Mouse (Mus musculus): ENCODE measurements around the gene Kif11. TPM values are rescaled to one million over a fixed set of nuclear protein-coding genes. Genes with fewer than 3 reads are reported as not detected.

Kif11 gene
- total RNA-seq (2014; rRNA removed) (0.55 and 1.7 TPM in 2 replicates), polyA plus RNA-seq (2012; rRNA removed) (0.11 and 0.19 TPM in 2 replicates)

DNA sequence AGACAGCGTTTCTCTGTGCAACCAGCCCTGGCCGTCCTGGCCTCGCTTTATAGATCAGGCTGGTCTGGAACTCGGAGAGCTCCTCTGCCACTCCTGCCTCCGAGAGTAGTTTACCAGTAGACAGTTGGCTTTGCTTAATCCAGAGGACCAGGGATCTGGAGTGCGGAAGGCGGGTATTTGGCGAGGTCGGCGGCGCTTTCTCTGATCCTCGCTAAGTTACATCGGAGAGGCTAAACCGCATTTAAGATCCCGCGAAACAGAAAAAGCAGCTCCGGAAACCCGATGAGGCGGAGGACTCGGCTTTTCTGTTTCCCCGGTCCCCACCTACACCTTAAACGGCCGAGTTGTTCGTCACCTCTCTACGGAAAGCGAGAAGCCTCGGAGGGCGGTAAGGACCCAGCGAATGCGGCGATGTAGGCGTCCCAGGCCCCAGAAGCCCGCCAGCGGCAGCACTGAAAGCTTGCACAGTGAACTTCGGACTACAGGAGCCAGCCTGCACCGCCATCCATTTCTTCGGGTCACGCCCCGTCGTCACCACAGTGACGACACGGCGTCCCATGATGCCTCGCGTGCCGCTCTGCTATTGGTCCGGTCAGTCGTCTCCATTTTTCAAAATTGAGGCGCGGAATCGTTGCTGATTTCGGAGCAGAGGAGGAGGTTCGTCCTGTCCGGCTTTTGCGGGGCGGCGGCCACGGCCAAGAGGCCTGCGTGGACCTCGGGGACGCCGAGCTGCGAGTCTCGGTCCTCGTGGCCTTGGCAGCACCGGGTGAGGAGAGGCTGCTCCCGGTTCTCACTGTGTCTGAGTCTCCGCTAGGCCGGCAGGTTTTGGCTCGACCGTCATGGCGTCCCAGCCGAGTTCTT is at the start of gene Kif11:
Kif11 (plus strand) TSS at position 649 of the 861 bp plus-strand sequence.
- H3K27me3 ChIP-seq (ENCODE audit: control insufficient read depth, insufficient read depth, low read length) = no peaks in the 10 kb centered on the region
- H3K79me2 ChIP-seq (ENCODE audit: control insufficient read depth, insufficient read depth, low read length) = peaks cover 3% of the 10 kb centered on the region; the same call in 1 of the 2 replicates
- H3K36me3 ChIP-seq (ENCODE audit: control insufficient read depth, insufficient read depth, low read length) = no peaks in the 10 kb centered on the region
- peak within 1 kb of the TSS; percentile 67 for H3K9ac ChIP-seq (ENCODE audit: low read depth, low read length)
- peak within 1 kb of the TSS; percentile 72 for H3K27ac ChIP-seq (replicated peaks; ENCODE audit: insufficient read depth, low read depth, low read length)
- WGBS = under 1% methylated on average over 73 of the region's 73 CpGs
- peak within 1 kb of the TSS; percentile 84 for H3K4me3 ChIP-seq (ENCODE audit: insufficient read depth, low read depth, low read length)
- peaks cover 3% of the 10 kb centered on the region; the same call in 1 of the 2 replicates for H3K4me1 ChIP-seq (ENCODE audit: control insufficient read depth, insufficient read depth, low read length)
- TF ChIP-seq CTCF (IDR thresholded peaks at IDR 0.05; ENCODE audit: low read depth, low read length) (no peak), POLR2A (IDR thresholded peaks at IDR 0.05; ENCODE audit: extremely low read depth, insufficient read depth, low read length) (peak; percentile 76)
- DNase-seq (ENCODE audit: extremely low read depth, low read depth, low spot score) = peak; percentile 88

DNA sequence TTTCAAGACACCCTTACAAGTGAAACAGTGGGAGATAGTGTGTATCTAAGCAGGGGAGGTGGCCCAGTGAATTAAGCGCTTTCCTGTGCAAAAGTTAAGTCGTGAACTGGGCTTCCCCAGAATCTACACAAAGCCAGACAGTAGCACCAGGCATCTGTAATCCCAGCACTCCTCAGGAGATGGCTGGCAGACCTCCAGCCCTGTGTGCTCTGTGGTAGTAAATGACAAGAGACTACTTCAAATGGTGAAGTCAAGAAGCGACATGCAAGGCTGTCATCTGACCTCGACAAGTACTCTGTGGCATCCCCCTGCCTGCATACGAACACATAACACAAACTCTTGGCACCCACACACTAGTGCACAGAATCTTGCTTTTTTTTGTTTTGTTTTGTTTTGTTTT is 49.0 kb upstream of the Kif11 start:
- TF ChIP-seq CTCF (IDR thresholded peaks at IDR 0.05; ENCODE audit: low read depth, low read length) = no peak
- no peak for TF ChIP-seq POLR2A (IDR thresholded peaks at IDR 0.05; ENCODE audit: extremely low read depth, insufficient read depth, low read length)
- Histone ChIP-seq H3K4me1 (ENCODE audit: control insufficient read depth, insufficient read depth, low read length) (no peaks in the 10 kb centered on the region), H3K36me3 (ENCODE audit: control insufficient read depth, insufficient read depth, low read length) (peaks cover 34% of the 10 kb centered on the region), H3K9ac (ENCODE audit: low read depth, low read length) (no peak overlapping the region), H3K27ac (replicated peaks; ENCODE audit: insufficient read depth, low read depth, low read length) (no peak overlapping the region), H3K79me2 (ENCODE audit: control insufficient read depth, insufficient read depth, low read length) (peaks cover 2% of the 10 kb centered on the region; the same call in 1 of the 2 replicates), H3K4me3 (ENCODE audit: insufficient read depth, low read depth, low read length) (no peak overlapping the region), H3K27me3 (ENCODE audit: control insufficient read depth, insufficient read depth, low read length) (no peaks in the 10 kb centered on the region)
- no peak for DNase-seq (ENCODE audit: extremely low read depth, low read depth, low spot score)
- WGBS = 89% methylated on average over 5 of the region's 5 CpGs

DNA sequence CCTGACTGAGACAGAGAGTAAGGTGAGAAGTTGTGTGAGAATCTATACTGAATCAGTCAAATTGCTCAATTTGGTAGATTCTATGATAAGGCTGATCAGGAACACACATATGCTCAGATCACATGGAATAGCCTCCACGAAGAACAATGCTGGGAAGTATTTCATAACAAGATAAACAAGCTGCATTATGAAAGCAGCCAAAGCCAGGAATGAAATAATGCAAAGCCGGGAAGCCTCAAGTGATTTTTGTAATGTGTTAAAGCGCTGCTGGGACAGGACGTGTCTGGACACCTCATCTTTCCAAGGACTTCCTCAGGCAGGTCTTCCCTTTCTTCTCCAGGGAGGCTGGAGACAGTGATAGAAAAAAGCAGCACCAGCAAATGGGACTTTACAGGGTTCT is 43.5 kb upstream of the Kif11 start:
- no peak overlapping the region for H3K9ac ChIP-seq (ENCODE audit: low read depth, low read length)
- no peak overlapping the region for H3K27ac ChIP-seq (replicated peaks; ENCODE audit: insufficient read depth, low read depth, low read length)
- H3K4me3 ChIP-seq (ENCODE audit: insufficient read depth, low read depth, low read length) = no peak overlapping the region
- TF ChIP-seq POLR2A (IDR thresholded peaks at IDR 0.05; ENCODE audit: extremely low read depth, insufficient read depth, low read length) (no peak), CTCF (IDR thresholded peaks at IDR 0.05; ENCODE audit: low read depth, low read length) (no peak)
- no peaks in the 10 kb centered on the region for H3K27me3 ChIP-seq (ENCODE audit: control insufficient read depth, insufficient read depth, low read length)
- WGBS = 75% methylated on average over 4 of the region's 4 CpGs
- H3K4me1 ChIP-seq (ENCODE audit: control insufficient read depth, insufficient read depth, low read length) = no peaks in the 10 kb centered on the region
- peaks cover 16% of the 10 kb centered on the region; the same call in 1 of the 2 replicates for H3K36me3 ChIP-seq (ENCODE audit: control insufficient read depth, insufficient read depth, low read length)
- DNase-seq (ENCODE audit: extremely low read depth, low read depth, low spot score) = no peak
- H3K79me2 ChIP-seq (ENCODE audit: control insufficient read depth, insufficient read depth, low read length) = peaks cover 16% of the 10 kb centered on the region

DNA sequence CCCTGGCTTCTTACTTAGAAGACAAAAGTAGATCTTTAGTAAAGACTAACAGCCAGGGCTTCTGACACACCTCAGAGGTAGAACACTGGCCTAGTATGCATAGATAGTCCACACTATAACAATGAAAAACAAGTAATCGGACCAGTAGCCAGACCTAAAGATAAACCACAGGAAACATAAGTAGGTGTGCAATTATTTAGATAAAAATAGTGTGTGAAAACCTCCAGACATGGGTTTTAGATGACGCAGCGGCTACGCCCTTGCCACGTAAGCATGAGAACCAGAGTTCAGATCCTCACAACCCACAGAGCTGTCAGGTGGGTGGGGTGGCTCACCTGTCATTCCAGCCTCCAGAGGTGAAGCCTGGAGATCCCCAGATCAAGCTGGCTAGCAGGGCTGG is 42.8 kb upstream of the Kif11 start:
- Histone ChIP-seq H3K27ac (replicated peaks; ENCODE audit: insufficient read depth, low read depth, low read length) (no peak overlapping the region), H3K9ac (ENCODE audit: low read depth, low read length) (no peak overlapping the region), H3K4me1 (ENCODE audit: control insufficient read depth, insufficient read depth, low read length) (no peaks in the 10 kb centered on the region), H3K4me3 (ENCODE audit: insufficient read depth, low read depth, low read length) (no peak overlapping the region), H3K79me2 (ENCODE audit: control insufficient read depth, insufficient read depth, low read length) (peaks cover 18% of the 10 kb centered on the region), H3K36me3 (ENCODE audit: control insufficient read depth, insufficient read depth, low read length) (peaks cover 12% of the 10 kb centered on the region; the same call in 1 of the 2 replicates), H3K27me3 (ENCODE audit: control insufficient read depth, insufficient read depth, low read length) (no peaks in the 10 kb centered on the region)
- DNase-seq (ENCODE audit: extremely low read depth, low read depth, low spot score) = no peak
- TF ChIP-seq CTCF (IDR thresholded peaks at IDR 0.05; ENCODE audit: low read depth, low read length) = no peak
- TF ChIP-seq POLR2A (IDR thresholded peaks at IDR 0.05; ENCODE audit: extremely low read depth, insufficient read depth, low read length) = no peak
- WGBS = 95% methylated on average over 5 of the region's 5 CpGs

DNA sequence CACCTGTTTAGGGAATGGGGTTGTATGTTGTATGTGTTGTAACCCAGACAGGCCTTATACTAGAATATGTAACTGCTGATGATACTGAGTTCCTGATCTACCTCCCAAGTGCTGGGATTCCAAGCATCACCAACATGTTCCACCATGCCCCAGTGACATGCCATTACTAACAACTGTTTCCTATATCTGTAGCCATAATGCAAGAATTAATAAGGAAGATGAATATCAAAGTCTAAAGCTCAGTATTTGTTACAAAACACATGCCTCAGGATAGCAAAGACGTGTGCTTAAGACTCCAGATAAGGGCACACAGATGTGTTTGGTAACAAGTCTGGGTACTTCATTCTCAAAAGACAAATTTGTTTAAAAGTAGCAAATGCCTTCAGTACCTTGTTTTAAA is 40.8 kb upstream of the Kif11 start:
- H3K27me3 ChIP-seq (ENCODE audit: control insufficient read depth, insufficient read depth, low read length) = no peaks in the 10 kb centered on the region
- WGBS = 78% methylated on average over 1 of the region's 1 CpGs

More for the DNA sequence above, 40.8 kb upstream of the Kif11 start:
- TF ChIP-seq POLR2A (IDR thresholded peaks at IDR 0.05; ENCODE audit: extremely low read depth, insufficient read depth, low read length) (no peak), CTCF (IDR thresholded peaks at IDR 0.05; ENCODE audit: low read depth, low read length) (no peak)
- no peaks in the 10 kb centered on the region; the same call in 1 of the 2 replicates for H3K36me3 ChIP-seq (ENCODE audit: control insufficient read depth, insufficient read depth, low read length)
- no peaks in the 10 kb centered on the region for H3K4me1 ChIP-seq (ENCODE audit: control insufficient read depth, insufficient read depth, low read length)
- no peak overlapping the region for H3K4me3 ChIP-seq (ENCODE audit: insufficient read depth, low read depth, low read length)
- H3K79me2 ChIP-seq (ENCODE audit: control insufficient read depth, insufficient read depth, low read length) = peaks cover 30% of the 10 kb centered on the region
- no peak overlapping the region for H3K9ac ChIP-seq (ENCODE audit: low read depth, low read length)
- no peak for DNase-seq (ENCODE audit: extremely low read depth, low read depth, low spot score)
- H3K27ac ChIP-seq (replicated peaks; ENCODE audit: insufficient read depth, low read depth, low read length) = no peak overlapping the region

Measured in liver, adult 2 months (tissue).